Mouse (Mus musculus): Measurements from ENCODE around the gene Fam118a.
A peak's percentile ranks its signal among the peaks of the same experiment; 100 is the strongest.
"Not testable (repeated sequence)": the region's sequence is repeated elsewhere in the genome, so short reads cannot be mapped to it uniquely, and the experiment has no call there.

The Fam118a gene

GRCm38 (mm10) chr15:85028648-85029047 lies at the start of gene Fam118a:
TSS of gene Fam118a (plus strand) at chr15:85028948.
- not testable (repeated sequence) for DNase-seq (ENCODE audit: low read depth, low spot score)

- DNase-seq (ENCODE audit: low read depth, low spot score): no peak
Measured at GRCm38 (mm10) chr15:84981609-84982313, 47.0 kb upstream of the Fam118a start.

GRCm38 (mm10) chr15:84982888-84983287 lies 45.9 kb upstream of the Fam118a start:
- DNase-seq (ENCODE audit: low read depth, low spot score): no peak

GRCm38 (mm10) chr15:84983721-84984120 lies 45.0 kb upstream of the Fam118a start:
- DNase-seq (ENCODE audit: low read depth, low spot score): no peak

- no peak for DNase-seq (ENCODE audit: low read depth, low spot score)
Measured at GRCm38 (mm10) chr15:84985516-84986160, 43.1 kb upstream of the Fam118a start.

GRCm38 (mm10) chr15:84986171-84987019 lies 42.4 kb upstream of the Fam118a start:
- no peak for DNase-seq (ENCODE audit: low read depth, low spot score)

GRCm38 (mm10) chr15:84987020-84987815 lies 41.5 kb upstream of the Fam118a start:
- peak; percentile 25 for DNase-seq (ENCODE audit: low read depth, low spot score)

GRCm38 (mm10) chr15:84987874-84988825 lies 40.6 kb upstream of the Fam118a start, which contains the start of gene 5031439G07Rik:
TSS of gene 5031439G07Rik (minus strand) at chr15:84988551.
- peak; percentile 96 for DNase-seq (ENCODE audit: low read depth, low spot score)

- DNase-seq (ENCODE audit: low read depth, low spot score): no peak
Measured at GRCm38 (mm10) chr15:84989098-84989497, 39.6 kb upstream of the Fam118a start.

- DNase-seq (ENCODE audit: low read depth, low spot score): no peak
Measured at GRCm38 (mm10) chr15:84989771-84990170, 39.0 kb upstream of the Fam118a start.

GRCm38 (mm10) chr15:84994498-84994897 lies 34.2 kb upstream of the Fam118a start:
- no peak for DNase-seq (ENCODE audit: low read depth, low spot score)

- DNase-seq (ENCODE audit: low read depth, low spot score): no peak
Measured at GRCm38 (mm10) chr15:84995041-84995440, 33.7 kb upstream of the Fam118a start.

- DNase-seq (ENCODE audit: low read depth, low spot score): peak; percentile 79
Measured at GRCm38 (mm10) chr15:84995967-84996366, 32.8 kb upstream of the Fam118a start.

GRCm38 (mm10) chr15:84997768-84998454 lies 30.8 kb upstream of the Fam118a start:
- no peak for DNase-seq (ENCODE audit: low read depth, low spot score)

- no peak for DNase-seq (ENCODE audit: low read depth, low spot score)
Measured at GRCm38 (mm10) chr15:84999911-85000310, 28.8 kb upstream of the Fam118a start.

- DNase-seq (ENCODE audit: low read depth, low spot score): peak; percentile 90
Measured at GRCm38 (mm10) chr15:85000984-85001982, 27.5 kb upstream of the Fam118a start.

- no peak for DNase-seq (ENCODE audit: low read depth, low spot score)
Measured at GRCm38 (mm10) chr15:85009666-85010065, 19.1 kb upstream of the Fam118a start.
